Mouse (Mus musculus) brain, embryonic 18.5 days (tissue): ENCODE results near the gene Kcnma1.

ENCODE experiments used
- DNase-seq: peaks from one replicate; pipeline ENCODE4 v3.0.0-alpha.2; 2012; ENCODE audit warnings: low read depth, low spot score

Kcnma1 gene

DNA sequence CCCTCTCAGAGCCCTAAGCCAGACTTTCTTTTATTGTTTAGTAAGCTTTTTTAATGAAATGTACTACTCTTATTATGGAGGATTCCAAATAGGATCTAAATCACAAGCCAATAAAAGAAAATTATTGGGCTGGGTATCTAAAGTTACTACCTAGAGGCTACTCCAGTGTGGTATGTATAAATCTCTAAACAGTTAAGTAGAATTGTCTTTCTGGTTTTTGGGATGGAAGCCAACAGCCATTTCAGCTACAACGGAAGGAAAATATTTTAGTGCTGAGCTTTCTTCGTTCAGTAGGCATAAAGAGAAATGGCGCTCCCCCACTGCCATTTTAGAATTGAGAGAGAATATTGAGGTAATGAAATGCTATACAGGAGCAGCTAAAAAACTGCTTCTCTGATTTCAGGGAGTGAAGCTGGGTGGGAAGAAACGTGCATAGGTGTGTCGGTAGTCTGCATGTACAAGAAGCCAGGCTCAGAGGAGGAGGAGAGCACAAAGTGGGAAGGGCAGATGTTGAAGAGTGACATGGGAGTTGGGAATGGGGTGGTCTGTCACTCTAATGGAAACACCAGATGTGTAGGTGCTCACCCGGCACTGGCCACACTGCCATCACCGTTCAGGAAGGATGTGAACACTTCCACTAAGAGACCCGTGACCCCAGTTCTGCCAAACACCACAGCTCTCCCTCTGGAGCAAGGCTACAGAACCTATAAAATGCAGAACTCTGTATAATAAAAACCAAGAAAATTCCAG lies 656.6 kb downstream of the Kcnma1 start:
- no peak for DNase-seq

DNA sequence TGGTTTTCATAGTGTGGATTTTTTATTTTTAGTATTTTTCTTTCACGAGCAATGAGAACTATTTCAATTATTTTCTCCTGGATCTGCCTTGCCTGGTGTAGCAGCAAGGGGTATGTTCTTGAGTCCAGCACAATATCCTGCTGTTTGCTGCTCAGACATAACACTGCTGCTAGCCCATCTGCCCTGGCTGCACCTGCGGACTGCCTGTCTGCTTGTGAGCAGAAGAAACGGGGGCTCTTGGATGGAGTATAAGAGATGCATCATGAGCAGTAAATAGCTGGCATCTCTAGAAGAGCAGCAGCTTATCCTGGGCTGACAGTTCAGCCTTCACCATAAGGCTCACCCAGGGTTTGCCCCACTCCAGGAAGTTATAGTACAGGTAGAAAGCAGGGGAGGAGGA lies 687.5 kb downstream of the Kcnma1 start:
- no peak for DNase-seq

DNA sequence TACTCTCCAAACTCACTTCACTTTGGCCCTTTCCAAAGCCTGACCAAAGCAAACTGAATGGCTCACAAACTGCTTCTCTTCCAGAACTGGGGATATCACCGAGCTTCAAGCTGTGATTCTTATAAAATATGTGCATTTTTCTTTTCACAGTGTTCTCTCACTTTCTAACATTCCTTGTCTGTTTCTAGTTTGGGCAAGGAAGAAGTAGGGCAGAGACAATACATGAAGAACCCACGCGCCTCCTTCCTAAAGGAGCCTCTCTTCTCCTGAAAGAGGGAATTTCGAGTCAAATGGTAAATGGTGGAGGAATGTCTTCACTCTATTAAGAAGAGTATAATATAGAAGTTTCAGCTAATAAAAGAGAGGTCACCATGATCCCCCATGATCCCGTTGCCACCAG lies 709.0 kb downstream of the Kcnma1 start:
- DNase-seq: no peak

DNA sequence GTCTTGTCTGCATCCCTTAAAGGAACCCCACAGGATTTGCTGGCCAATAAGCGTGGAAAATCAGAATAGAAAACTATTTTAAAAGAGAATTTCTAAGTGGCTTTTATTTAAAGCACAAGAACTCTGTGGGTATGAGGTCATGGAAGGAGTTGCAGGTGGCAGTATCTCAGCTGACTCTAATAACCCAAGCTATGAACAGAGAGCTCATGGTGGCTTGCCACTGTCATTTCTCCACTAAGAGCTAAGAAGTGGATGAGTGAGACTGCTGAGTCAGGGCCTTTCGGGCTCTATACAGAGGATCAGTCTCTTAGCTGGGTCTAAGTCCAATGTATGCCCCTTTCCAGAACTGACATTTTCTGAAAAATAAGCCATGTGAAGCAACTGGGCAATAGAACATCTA lies 713.8 kb downstream of the Kcnma1 start:
- DNase-seq: no peak

DNA sequence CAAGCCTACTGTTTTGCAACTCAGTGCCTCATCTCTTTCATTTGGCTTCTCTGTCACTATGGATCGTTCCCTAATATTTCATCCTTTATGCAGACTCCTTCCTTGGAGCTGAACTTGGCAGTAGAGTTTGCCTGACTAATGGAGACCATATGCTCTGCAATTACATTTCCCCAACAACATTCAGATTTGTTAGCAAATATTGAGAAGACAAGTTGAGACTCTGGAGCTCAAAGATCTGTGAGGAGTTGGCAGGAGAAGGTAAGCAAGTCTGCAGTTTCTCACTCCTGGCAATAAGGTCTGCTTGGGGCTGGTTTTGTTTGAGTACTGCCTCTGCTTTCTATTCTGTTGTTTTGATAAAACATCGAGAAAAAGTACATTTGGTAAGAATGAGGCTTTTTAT lies 723.7 kb downstream of the Kcnma1 start:
- DNase-seq: peak; percentile 40

DNA sequence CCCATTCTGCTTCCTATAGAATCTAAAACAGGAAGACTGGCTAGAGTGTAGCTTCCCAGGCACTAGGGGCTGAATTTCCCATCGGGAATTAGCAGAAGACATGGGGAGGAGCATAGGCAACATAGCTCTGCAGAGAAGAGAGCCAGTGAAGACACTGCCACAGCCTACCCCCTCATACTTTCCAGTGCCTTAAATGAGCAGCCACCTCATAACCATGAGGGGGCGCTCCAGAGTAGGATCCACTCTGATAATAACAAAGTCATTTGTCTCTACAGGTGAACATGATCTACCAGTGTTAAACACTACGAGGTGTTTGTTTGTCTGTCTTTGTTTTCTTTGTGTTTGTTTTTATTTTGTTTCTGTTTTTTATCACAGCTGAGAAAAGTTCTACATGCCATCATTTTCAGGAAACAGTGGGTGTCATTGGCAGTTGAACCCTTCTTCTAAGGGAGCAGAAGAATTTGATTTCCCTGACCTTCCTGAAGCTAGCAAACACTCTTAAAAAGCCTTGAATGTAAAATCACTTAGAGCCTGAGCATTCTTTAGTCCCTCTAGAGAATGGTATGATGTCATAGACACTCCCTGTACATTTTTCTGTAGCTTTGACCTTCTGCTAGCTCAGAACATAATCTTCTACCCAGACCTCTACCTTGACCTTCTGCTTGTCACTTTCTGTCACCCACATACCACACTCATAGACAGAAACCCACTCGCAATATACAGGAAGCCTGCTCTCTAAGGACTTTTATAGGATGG lies 747.6 kb downstream of the Kcnma1 start:
- DNase-seq: no peak

DNA sequence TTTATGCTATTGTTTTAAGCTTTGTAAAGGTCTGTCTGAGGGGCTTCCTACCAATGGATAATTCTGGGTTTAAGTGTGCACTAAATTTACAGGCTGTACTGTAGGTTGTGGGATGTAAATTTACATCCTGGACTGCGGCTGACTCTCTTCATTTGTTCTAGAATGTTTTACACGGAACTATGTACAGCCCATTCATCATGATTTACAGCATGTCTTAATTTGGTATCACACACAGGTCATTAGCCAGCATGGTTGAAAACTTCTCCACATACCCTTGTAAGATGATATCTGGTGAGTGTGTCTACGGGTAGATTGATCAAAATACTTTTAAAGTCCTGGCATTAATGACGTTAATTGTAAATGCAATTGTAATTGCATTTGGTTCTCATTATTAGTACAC lies 761.1 kb downstream of the Kcnma1 start:
- no peak for DNase-seq

DNA sequence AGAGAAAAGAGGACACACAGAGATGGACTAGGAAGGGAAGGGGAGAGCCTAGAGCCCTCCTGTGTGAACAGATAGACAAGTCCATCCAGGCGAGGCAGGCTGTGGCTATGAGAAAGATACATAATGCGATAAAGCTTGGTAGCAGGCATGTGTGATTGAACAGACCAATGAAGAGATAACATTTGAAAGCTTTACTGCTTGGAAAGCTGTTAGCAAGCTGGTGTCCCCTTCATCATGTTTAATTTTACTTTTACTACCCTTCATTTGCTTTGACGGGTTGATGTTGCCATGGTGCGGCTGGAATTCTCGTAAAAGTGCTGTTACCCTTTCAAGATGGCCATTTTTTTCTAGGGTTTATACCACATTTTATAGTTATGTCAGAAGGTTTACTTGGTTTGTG lies 769.8 kb downstream of the Kcnma1 start:
- DNase-seq: no peak

DNA sequence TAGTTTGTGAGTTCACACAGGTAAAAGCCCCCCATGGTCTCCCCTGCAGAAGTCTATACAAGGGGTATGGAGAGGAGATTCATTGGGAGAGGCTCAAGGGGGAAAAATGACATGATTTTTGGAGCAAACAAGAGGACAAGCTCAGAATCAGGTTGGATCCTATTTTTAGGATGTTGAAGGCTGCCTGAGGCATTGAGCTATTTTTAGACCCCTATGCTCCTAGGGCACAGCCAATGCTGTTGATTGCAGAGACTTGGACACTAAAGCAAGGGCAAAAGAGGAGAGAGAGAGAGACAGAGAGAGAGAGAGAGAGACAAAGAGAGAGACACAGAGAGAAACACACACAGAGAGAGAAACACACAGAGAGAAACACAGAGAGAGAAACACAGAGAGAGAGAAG lies 770.4 kb downstream of the Kcnma1 start:
- DNase-seq: no peak
